Mouse (Mus musculus) gastrocnemius, postnatal 36 days (tissue): ENCODE results near the gene Lypd6b. TPM values are rescaled to one million over a fixed set of nuclear protein-coding genes. Genes with fewer than 3 reads are reported as not detected.

Experiments
- DNase-seq, 2 experiments: peaks; one replicate each; pipeline ENCODE4 v3.0.0; 2022
- intact Hi-C: fragments of 180-260 bp; cut with DNase I; formaldehyde crosslinking; loops from one replicate; pipeline ENCODE4 v1.15.1; 2025
- total RNA-seq, 2 experiments: library from RNA; stranded (reverse); gene quantifications; 2 replicates each; pipeline ENCODE4 v1.2.3; 2021

Gene Lypd6b
- total RNA-seq, 2 experiments from 2014 or later = not detected

- intact Hi-C loops = no loop called here
- no peak for DNase-seq
Measured at GRCm38 (mm10) chr2:49860969-49861592, 73.6 kb downstream of the Lypd6b start.

GRCm38 (mm10) chr2:49861658-49862057 lies 74.2 kb downstream of the Lypd6b start:
- no peak for DNase-seq
- intact Hi-C loops = no loop called here

- DNase-seq = no peak
- intact Hi-C loops = no loop called here
Measured at GRCm38 (mm10) chr2:49868116-49868858, 80.8 kb downstream of the Lypd6b start.

GRCm38 (mm10) chr2:49869044-49869443 lies 81.6 kb downstream of the Lypd6b start:
- intact Hi-C loops = no loop called here
- DNase-seq = no peak

- DNase-seq = no peak
- intact Hi-C loops = no loop called here
Measured at GRCm38 (mm10) chr2:49869782-49870514, 82.5 kb downstream of the Lypd6b start.

- no peak for DNase-seq
- intact Hi-C loops = no loop called here
Measured at GRCm38 (mm10) chr2:49871012-49871411, 83.5 kb downstream of the Lypd6b start.

- DNase-seq = no peak
- intact Hi-C loops = no loop called here
Measured at GRCm38 (mm10) chr2:49880507-49880906, 93.0 kb downstream of the Lypd6b start.

- no peak for DNase-seq
Measured at GRCm38 (mm10) chr2:49881002-49881401, 93.5 kb downstream of the Lypd6b start.

GRCm38 (mm10) chr2:49882461-49882860 lies 95.0 kb downstream of the Lypd6b start:
- DNase-seq = no peak
- intact Hi-C loops = no loop called here

More at GRCm38 (mm10) chr2:49881002-49881401, 93.5 kb downstream of the Lypd6b start:
- intact Hi-C loops = no loop called here

GRCm38 (mm10) chr2:49883990-49884389 lies 96.5 kb downstream of the Lypd6b start:
- intact Hi-C loops = no loop called here
- no peak for DNase-seq

GRCm38 (mm10) chr2:49886209-49886608 lies 98.7 kb downstream of the Lypd6b start:
- intact Hi-C loops = no loop called here
- DNase-seq = no peak

- intact Hi-C loops = no loop called here
- no peak for DNase-seq
Measured at GRCm38 (mm10) chr2:49888346-49888745, 100.9 kb downstream of the Lypd6b start.

- DNase-seq = no peak
- intact Hi-C loops = no loop called here
Measured at GRCm38 (mm10) chr2:49890727-49891126, 103.2 kb downstream of the Lypd6b start.

- intact Hi-C loops = no loop called here
Measured at GRCm38 (mm10) chr2:49909838-49910407, 122.4 kb downstream of the Lypd6b start.

GRCm38 (mm10) chr2:49911296-49912034 lies 124.0 kb downstream of the Lypd6b start:
- DNase-seq = no peak
- intact Hi-C loops = no loop called here

More at GRCm38 (mm10) chr2:49909838-49910407, 122.4 kb downstream of the Lypd6b start:
- DNase-seq = no peak

- intact Hi-C loops = no loop called here
- no peak for DNase-seq
Measured at GRCm38 (mm10) chr2:49912261-49912895, 124.9 kb downstream of the Lypd6b start.

GRCm38 (mm10) chr2:49917489-49917888 lies 130.0 kb downstream of the Lypd6b start:
- no peak for DNase-seq
- intact Hi-C loops = no loop called here

GRCm38 (mm10) chr2:49918132-49918531 lies 130.6 kb downstream of the Lypd6b start:
- intact Hi-C loops = no loop called here
- DNase-seq = no peak

- DNase-seq = no peak
- intact Hi-C loops = no loop called here
Measured at GRCm38 (mm10) chr2:49918692-49919091, 131.2 kb downstream of the Lypd6b start.

GRCm38 (mm10) chr2:49921948-49922347 lies 134.5 kb downstream of the Lypd6b start:
- no peak for DNase-seq
- intact Hi-C loops = no loop called here
